Mouse (Mus musculus): ENCODE measurements around the gene Atp2c2. TPM values are rescaled to one million over a fixed set of nuclear protein-coding genes. Genes with fewer than 3 reads are reported as not detected.
A peak's percentile ranks its signal among the peaks of the same experiment; 100 is the strongest.

Gene Atp2c2
- polyA plus RNA-seq, 1 experiment from 2014 or later: 7.7 TPM

GRCm38 (mm10) chr8:119784141-119784574 is 84.3 kb downstream of the Atp2c2 start:
- DNase-seq (ENCODE audit: low spot score) (no peak), ATAC-seq (ENCODE audit: low FRiP score, low TSS enrichment) (no peak)
- Histone ChIP-seq H3K36me3 (ENCODE audit: control insufficient read depth, insufficient read depth, low read length) (no peaks in the 10 kb centered on the region), H3K9ac (ENCODE audit: low read length) (no peak overlapping the region), H3K27ac (replicated peaks) (no peak overlapping the region), H3K27me3 (ENCODE audit: control insufficient read depth, insufficient read depth, low read length) (no peaks in the 10 kb centered on the region), H3K4me3 (ENCODE audit: low read depth, low read length) (no peak overlapping the region), H3K4me1 (replicated peaks; ENCODE audit: control insufficient read depth, insufficient read depth) (no peaks in the 10 kb centered on the region), H3K4me2 (replicated peaks; ENCODE audit: low read depth) (no peak overlapping the region), H3K9me3 (ENCODE audit: control insufficient read depth, low read length) (no peaks in the 10 kb centered on the region)
- 62% methylated on average over 9 of the region's 9 CpGs for WGBS
- TF ChIP-seq CTCF (IDR thresholded peaks at IDR 0.05; ENCODE audit: low read depth) (no peak), EP300 (optimal IDR thresholded peaks at IDR 0.05) (no peak)

- H3K36me3 ChIP-seq (ENCODE audit: control insufficient read depth, insufficient read depth, low read length): no peaks in the 10 kb centered on the region
- WGBS: 70% methylated on average over 7 of the region's 7 CpGs
- no peaks in the 10 kb centered on the region for H3K27me3 ChIP-seq (ENCODE audit: control insufficient read depth, insufficient read depth, low read length)
- no peak for DNase-seq (ENCODE audit: low spot score)
- no peaks in the 10 kb centered on the region for H3K9me3 ChIP-seq (ENCODE audit: control insufficient read depth, low read length)
- ATAC-seq (ENCODE audit: low FRiP score, low TSS enrichment): no peak
- H3K9ac ChIP-seq (ENCODE audit: low read length): no peak overlapping the region
- H3K4me2 ChIP-seq (replicated peaks; ENCODE audit: low read depth): no peak overlapping the region
- no peak overlapping the region for H3K4me3 ChIP-seq (ENCODE audit: low read depth, low read length)
- H3K27ac ChIP-seq (replicated peaks): no peak overlapping the region
- no peaks in the 10 kb centered on the region for H3K4me1 ChIP-seq (replicated peaks; ENCODE audit: control insufficient read depth, insufficient read depth)
- no peak for TF ChIP-seq CTCF (IDR thresholded peaks at IDR 0.05; ENCODE audit: low read depth)
- TF ChIP-seq EP300 (optimal IDR thresholded peaks at IDR 0.05): no peak
These were observed 84.9 kb downstream of the Atp2c2 start for GRCm38 (mm10) chr8:119784676-119785075.

- H3K27me3 ChIP-seq (ENCODE audit: control insufficient read depth, insufficient read depth, low read length): no peaks in the 10 kb centered on the region
- no peaks in the 10 kb centered on the region for H3K9me3 ChIP-seq (ENCODE audit: control insufficient read depth, low read length)
- H3K9ac ChIP-seq (ENCODE audit: low read length): no peak overlapping the region
- H3K27ac ChIP-seq (replicated peaks): no peak overlapping the region
- no peak for ATAC-seq (ENCODE audit: low FRiP score, low TSS enrichment)
- TF ChIP-seq CTCF (IDR thresholded peaks at IDR 0.05; ENCODE audit: low read depth) (peak; percentile 21; the same call in 1 of the 2 replicates), EP300 (optimal IDR thresholded peaks at IDR 0.05) (no peak)
- no peak for DNase-seq (ENCODE audit: low spot score)
- no peak overlapping the region for H3K4me3 ChIP-seq (ENCODE audit: low read depth, low read length)
- no peaks in the 10 kb centered on the region for H3K36me3 ChIP-seq (ENCODE audit: control insufficient read depth, insufficient read depth, low read length)
- H3K4me1 ChIP-seq (replicated peaks; ENCODE audit: control insufficient read depth, insufficient read depth): no peaks in the 10 kb centered on the region
- H3K4me2 ChIP-seq (replicated peaks; ENCODE audit: low read depth): no peak overlapping the region
- 56% methylated on average over 18 of the region's 18 CpGs for WGBS
These were observed 86.1 kb downstream of the Atp2c2 start for GRCm38 (mm10) chr8:119785764-119786405.

GRCm38 (mm10) chr8:119786871-119787270 is 87.1 kb downstream of the Atp2c2 start:
- 78% methylated on average over 3 of the region's 3 CpGs for WGBS
- no peak for ATAC-seq (ENCODE audit: low FRiP score, low TSS enrichment)
- 0 out of 2 replicates have a peak, but pooled peaks cover 2% of the 10 kb centered on the region for H3K4me1 ChIP-seq (replicated peaks; ENCODE audit: control insufficient read depth, insufficient read depth)

GRCm38 (mm10) chr8:119787341-119787740 is 87.5 kb downstream of the Atp2c2 start:
- no peak for DNase-seq (ENCODE audit: low spot score)
- Histone ChIP-seq H3K27me3 (ENCODE audit: control insufficient read depth, insufficient read depth, low read length) (no peaks in the 10 kb centered on the region), H3K9ac (ENCODE audit: low read length) (no peak overlapping the region), H3K36me3 (ENCODE audit: control insufficient read depth, insufficient read depth, low read length) (no peaks in the 10 kb centered on the region), H3K9me3 (ENCODE audit: control insufficient read depth, low read length) (no peaks in the 10 kb centered on the region), H3K4me3 (ENCODE audit: low read depth, low read length) (no peak overlapping the region), H3K4me2 (replicated peaks; ENCODE audit: low read depth) (no peak overlapping the region), H3K4me1 (replicated peaks; ENCODE audit: control insufficient read depth, insufficient read depth) (0 out of 2 replicates have a peak, but pooled peaks cover 2% of the 10 kb centered on the region), H3K27ac (replicated peaks) (no peak overlapping the region)
- WGBS: 43% methylated on average over 4 of the region's 4 CpGs
- no peak for TF ChIP-seq CTCF (IDR thresholded peaks at IDR 0.05; ENCODE audit: low read depth)
- TF ChIP-seq EP300 (optimal IDR thresholded peaks at IDR 0.05): no peak
- ATAC-seq (ENCODE audit: low FRiP score, low TSS enrichment): no peak

More at GRCm38 (mm10) chr8:119786871-119787270, 87.1 kb downstream of the Atp2c2 start:
- Histone ChIP-seq H3K27ac (replicated peaks) (no peak overlapping the region), H3K4me3 (ENCODE audit: low read depth, low read length) (no peak overlapping the region), H3K4me2 (replicated peaks; ENCODE audit: low read depth) (no peak overlapping the region), H3K9ac (ENCODE audit: low read length) (no peak overlapping the region), H3K9me3 (ENCODE audit: control insufficient read depth, low read length) (no peaks in the 10 kb centered on the region), H3K27me3 (ENCODE audit: control insufficient read depth, insufficient read depth, low read length) (no peaks in the 10 kb centered on the region), H3K36me3 (ENCODE audit: control insufficient read depth, insufficient read depth, low read length) (no peaks in the 10 kb centered on the region)
- DNase-seq (ENCODE audit: low spot score): no peak
- TF ChIP-seq CTCF (IDR thresholded peaks at IDR 0.05; ENCODE audit: low read depth) (no peak), EP300 (optimal IDR thresholded peaks at IDR 0.05) (no peak)

GRCm38 (mm10) chr8:119788607-119789381 is 89.0 kb downstream of the Atp2c2 start:
- 79% methylated on average over 9 of the region's 9 CpGs for WGBS
- TF ChIP-seq EP300 (optimal IDR thresholded peaks at IDR 0.05): no peak
- TF ChIP-seq CTCF (IDR thresholded peaks at IDR 0.05; ENCODE audit: low read depth): no peak
- ATAC-seq (ENCODE audit: low FRiP score, low TSS enrichment): no peak

More at GRCm38 (mm10) chr8:119788607-119789381, 89.0 kb downstream of the Atp2c2 start:
- H3K27ac ChIP-seq (replicated peaks): no peak overlapping the region
- no peak overlapping the region for H3K9ac ChIP-seq (ENCODE audit: low read length)
- no peaks in the 10 kb centered on the region for H3K9me3 ChIP-seq (ENCODE audit: control insufficient read depth, low read length)
- no peak overlapping the region for H3K4me3 ChIP-seq (ENCODE audit: low read depth, low read length)
- H3K36me3 ChIP-seq (ENCODE audit: control insufficient read depth, insufficient read depth, low read length): no peaks in the 10 kb centered on the region
- H3K4me1 ChIP-seq (replicated peaks; ENCODE audit: control insufficient read depth, insufficient read depth): 0 out of 2 replicates have a peak, but pooled peaks cover 2% of the 10 kb centered on the region
- DNase-seq (ENCODE audit: low spot score): no peak
- no peaks in the 10 kb centered on the region for H3K27me3 ChIP-seq (ENCODE audit: control insufficient read depth, insufficient read depth, low read length)
- no peak overlapping the region for H3K4me2 ChIP-seq (replicated peaks; ENCODE audit: low read depth)
